In genomic region chr19:5489721-5490120, GRCm38 (mm10) we compare ENCODE assay signal across 8 mouse cellular contexts. TPM values are rescaled to one million over a fixed set of nuclear protein-coding genes. Genes with fewer than 3 reads are reported as not detected.
DNase-seq lines count a peak whose midpoint lies in the region; ATAC-seq and TF ChIP-seq lines count a peak whose summit lies in the region.
"Not testable (repeated sequence)": the region's sequence is repeated elsewhere in the genome, so short reads cannot be mapped to it uniquely, and the experiment has no call there.

No protein-coding gene starts in this region.

- peaks cover 55% of the 10 kb centered on the region for H3K4me1 ChIP-seq in G1E (ENCODE audit: insufficient read depth, low read depth, low read length)
- peaks cover 25% of the 10 kb centered on the region for H3K4me1 ChIP-seq in embryonic facial prominence, embryonic 12.5 days
- H3K4me1 ChIP-seq in hindbrain, embryonic 13.5 days (replicated peaks) = peaks cover 47% of the 10 kb centered on the region
- not testable (repeated sequence) for H3K4me1 ChIP-seq in kidney, postnatal 0 days (replicated peaks; ENCODE audit: insufficient read depth, low read length)
- H3K4me1 ChIP-seq in liver, embryonic 15.5 days (replicated peaks) = peaks cover 58% of the 10 kb centered on the region
- peaks cover 25% of the 10 kb centered on the region for H3K4me1 ChIP-seq in midbrain, embryonic 14.5 days (ENCODE audit: control insufficient read depth, insufficient read depth, low read length)
- peaks cover 20% of the 10 kb centered on the region for H3K4me1 ChIP-seq in stomach, embryonic 14.5 days (ENCODE audit: control insufficient read depth, insufficient read depth, low read length)

- not testable (repeated sequence) for H3K9ac ChIP-seq in embryonic facial prominence, embryonic 12.5 days; hindbrain, embryonic 13.5 days; kidney, postnatal 0 days (ENCODE audit: low read depth, low read length); midbrain, embryonic 14.5 days (replicated peaks; ENCODE audit: low read length); stomach, embryonic 14.5 days (replicated peaks; ENCODE audit: low read depth, low read length)
- peak overlapping the region; percentile 96 for H3K9ac ChIP-seq in liver, embryonic 15.5 days

- H3K9me3 ChIP-seq in G1E (replicated peaks); embryonic facial prominence, embryonic 12.5 days; hindbrain, embryonic 13.5 days; kidney, postnatal 0 days (replicated peaks; ENCODE audit: low read length); liver, embryonic 15.5 days (replicated peaks); midbrain, embryonic 14.5 days (ENCODE audit: control insufficient read depth, low read length); stomach, embryonic 14.5 days (ENCODE audit: control insufficient read depth, low read depth, low read length): not testable (repeated sequence)

- peaks cover 52% of the 10 kb centered on the region for H3K36me3 ChIP-seq in G1E (replicated peaks)
- H3K36me3 ChIP-seq in embryonic facial prominence, embryonic 12.5 days = peaks cover 44% of the 10 kb centered on the region
- peaks cover 42% of the 10 kb centered on the region for H3K36me3 ChIP-seq in hindbrain, embryonic 13.5 days
- H3K36me3 ChIP-seq in kidney, postnatal 0 days (ENCODE audit: insufficient read depth, low read length) = peaks cover 26% of the 10 kb centered on the region; the same call in 1 of the 2 replicates
- H3K36me3 ChIP-seq in liver, embryonic 15.5 days (replicated peaks) = peaks cover 42% of the 10 kb centered on the region
- peaks cover 41% of the 10 kb centered on the region for H3K36me3 ChIP-seq in midbrain, embryonic 14.5 days (ENCODE audit: control insufficient read depth, insufficient read depth, low read length)
- H3K36me3 ChIP-seq in stomach, embryonic 14.5 days (ENCODE audit: control insufficient read depth, insufficient read depth, low read length) = peaks cover 34% of the 10 kb centered on the region

- intact Hi-C loops in gastrocnemius, adult 2 months (cut with DNase I) = loop anchor here (2.0 to 5.0 kb wide), 3 partner anchors 21 to 82 kb away; partner anchors contain the start of genes AI837181, Drap1 and Snx32

- WGBS in embryonic facial prominence, embryonic 12.5 days = 53% methylated on average over 10 of the region's 10 CpGs
- WGBS in hindbrain, embryonic 13.5 days = 54% methylated on average over 10 of the region's 10 CpGs
- 35% methylated on average over 10 of the region's 10 CpGs for WGBS in kidney, postnatal 0 days
- WGBS in liver, embryonic 15.5 days (ENCODE audit: insufficient replicate concordance) = 29% methylated on average over 10 of the region's 10 CpGs
- WGBS in midbrain, embryonic 14.5 days = 52% methylated on average over 10 of the region's 10 CpGs
- WGBS in stomach, embryonic 14.5 days = 51% methylated on average over 10 of the region's 10 CpGs

- H3K4me2 ChIP-seq in embryonic facial prominence, embryonic 12.5 days (replicated peaks) = peak overlapping the region; percentile 81
- peak overlapping the region; percentile 88 for H3K4me2 ChIP-seq in hindbrain, embryonic 13.5 days
- peak overlapping the region; percentile 72 for H3K4me2 ChIP-seq in kidney, postnatal 0 days (ENCODE audit: low read length)
- H3K4me2 ChIP-seq in liver, embryonic 15.5 days = peak overlapping the region; percentile 97
- peak overlapping the region; percentile 78 for H3K4me2 ChIP-seq in midbrain, embryonic 14.5 days (ENCODE audit: low read length)
- peak overlapping the region; percentile 51; the same call in 1 of the 2 replicates for H3K4me2 ChIP-seq in stomach, embryonic 14.5 days (replicated peaks; ENCODE audit: low read depth, low read length)

- peak overlapping the region; percentile 45; the same call in 1 of the 2 replicates for H3K4me3 ChIP-seq in G1E (ENCODE audit: low read depth, low read length)
- peak overlapping the region; percentile 98; the same call in 1 of the 2 replicates for H3K4me3 ChIP-seq in embryonic facial prominence, embryonic 12.5 days
- H3K4me3 ChIP-seq in gastrocnemius, adult 2 months = peak overlapping the region; percentile 100
- peak overlapping the region; percentile 99; the same call in 1 of the 2 replicates for H3K4me3 ChIP-seq in hindbrain, embryonic 13.5 days
- H3K4me3 ChIP-seq in kidney, postnatal 0 days (replicated peaks; ENCODE audit: low read depth, low read length) = peak overlapping the region; percentile 48; the same call in 1 of the 2 replicates
- peak overlapping the region; percentile 97 for H3K4me3 ChIP-seq in liver, embryonic 15.5 days (replicated peaks)
- H3K4me3 ChIP-seq in midbrain, embryonic 14.5 days (replicated peaks; ENCODE audit: low read depth, low read length) = peak overlapping the region; percentile 96; the same call in 1 of the 2 replicates
- peak overlapping the region; percentile 47; the same call in 1 of the 2 replicates for H3K4me3 ChIP-seq in stomach, embryonic 14.5 days (ENCODE audit: low read depth, low read length)

- not testable (repeated sequence) for DNase-seq in G1E (ENCODE audit: low spot score); gastrocnemius, adult 2 months; kidney, postnatal 0 days (ENCODE audit: low spot score); midbrain, embryonic 14.5 days

- TF ChIP-seq CTCF in G1E (IDR thresholded peaks at IDR 0.05; ENCODE audit: low read depth, low read length); gastrocnemius, adult 2 months (IDR thresholded peaks at IDR 0.05); kidney, postnatal 0 days (IDR thresholded peaks at IDR 0.05; ENCODE audit: low read depth): not testable (repeated sequence)

- H3K27ac ChIP-seq in embryonic facial prominence, embryonic 12.5 days = peak overlapping the region; percentile 98
- H3K27ac ChIP-seq in gastrocnemius, adult 2 months = peak overlapping the region; percentile 98
- H3K27ac ChIP-seq in hindbrain, embryonic 13.5 days = peak overlapping the region; percentile 99
- peak overlapping the region; percentile 99 for H3K27ac ChIP-seq in kidney, postnatal 0 days
- H3K27ac ChIP-seq in liver, embryonic 15.5 days (replicated peaks) = peak overlapping the region; percentile 99
- peak overlapping the region; percentile 99; the same call in 1 of the 2 replicates for H3K27ac ChIP-seq in midbrain, embryonic 14.5 days (replicated peaks; ENCODE audit: low read depth, low read length)
- H3K27ac ChIP-seq in stomach, embryonic 14.5 days (ENCODE audit: low read length) = peak overlapping the region; percentile 99

- not testable (repeated sequence) for H3K27me3 ChIP-seq in G1E (ENCODE audit: insufficient read depth, low read length); embryonic facial prominence, embryonic 12.5 days; hindbrain, embryonic 13.5 days; kidney, postnatal 0 days (ENCODE audit: insufficient read depth, low read length); liver, embryonic 15.5 days; midbrain, embryonic 14.5 days (ENCODE audit: control insufficient read depth, insufficient read depth, low read length); stomach, embryonic 14.5 days (ENCODE audit: control insufficient read depth, insufficient read depth, low read length)

- ATAC-seq in G1E (ENCODE audit: extremely low read depth, insufficient number of reproducible peaks, low FRiP score, poor library complexity, severe bottlenecking); embryonic facial prominence, embryonic 12.5 days (ENCODE audit: insufficient number of reproducible peaks, insufficient read depth, low FRiP score, low TSS enrichment); hindbrain, embryonic 13.5 days (ENCODE audit: low FRiP score); kidney, postnatal 0 days (replicated peaks; ENCODE audit: low FRiP score, low read depth); liver, embryonic 15.5 days (ENCODE audit: insufficient read depth); midbrain, embryonic 14.5 days (ENCODE audit: low FRiP score, low TSS enrichment); stomach, embryonic 14.5 days (ENCODE audit: insufficient number of reproducible peaks, insufficient read depth, low FRiP score, low read depth): not testable (repeated sequence)

RNA-seq across cellular contexts. Expression of gene Cfl1, which starts 0.5 kb away (rescaled TPM):
- total RNA-seq in G1E (2014; fragmentation: Nextera tagmentation) = 1,228 and 1,288 TPM in 2 replicates
- 1,086 and 1,192 TPM in 2 replicates for total RNA-seq in G1E (2017)
- polyA plus RNA-seq in G1E (2012) = 853 and 1,308 TPM in 2 replicates
- 2,582 and 2,586 TPM in 2 replicates for polyA plus RNA-seq in embryonic facial prominence, embryonic 12.5 days (2016; fragmentation: Nextera tagmentation; extraction: Ambion mirVana)
- 10 to 100 TPM; 52.8 to 72.0 TPM for total RNA-seq in gastrocnemius, adult 2 months (2021)
- 3,676 and 3,692 TPM in 2 replicates for polyA plus RNA-seq in hindbrain, embryonic 13.5 days (2015; fragmentation: Nextera tagmentation; extraction: Ambion mirVana)
- 2,170 and 2,281 TPM in 2 replicates for polyA plus RNA-seq in kidney, postnatal 0 days (2015; fragmentation: Nextera tagmentation; extraction: Ambion mirVana)
- polyA plus RNA-seq in liver, embryonic 15.5 days (2015; fragmentation: Nextera tagmentation; extraction: Ambion mirVana) = 992 and 1,073 TPM in 2 replicates
- 4,021 and 4,124 TPM in 2 replicates for polyA plus RNA-seq in midbrain, embryonic 14.5 days (2014; fragmentation: Nextera tagmentation; extraction: Ambion mirVana)
- 2,904 and 2,937 TPM in 2 replicates for polyA plus RNA-seq in stomach, embryonic 14.5 days (2014; fragmentation: Nextera tagmentation; extraction: Ambion mirVana)

RNA-seq across cellular contexts. Expression of gene Mus81, which starts 1.5 kb away (rescaled TPM):
- total RNA-seq in G1E (2014; fragmentation: Nextera tagmentation) (16.8 and 38.0 TPM in 2 replicates), G1E (2017) (16.0 and 22.9 TPM in 2 replicates)
- polyA plus RNA-seq in G1E (2012) = 17.1 and 19.5 TPM in 2 replicates
- 44.1 and 46.6 TPM in 2 replicates for polyA plus RNA-seq in embryonic facial prominence, embryonic 12.5 days (2016; fragmentation: Nextera tagmentation; extraction: Ambion mirVana)
- 10 to 100 TPM; 20.1 to 23.3 TPM for total RNA-seq in gastrocnemius, adult 2 months (2021)
- 42.6 and 49.7 TPM in 2 replicates for polyA plus RNA-seq in hindbrain, embryonic 13.5 days (2015; fragmentation: Nextera tagmentation; extraction: Ambion mirVana)
- polyA plus RNA-seq in kidney, postnatal 0 days (2015; fragmentation: Nextera tagmentation; extraction: Ambion mirVana) = 31.3 and 31.8 TPM in 2 replicates
- 14.0 and 16.4 TPM in 2 replicates for polyA plus RNA-seq in liver, embryonic 15.5 days (2015; fragmentation: Nextera tagmentation; extraction: Ambion mirVana)
- 43.4 and 49.3 TPM in 2 replicates for polyA plus RNA-seq in midbrain, embryonic 14.5 days (2014; fragmentation: Nextera tagmentation; extraction: Ambion mirVana)
- polyA plus RNA-seq in stomach, embryonic 14.5 days (2014; fragmentation: Nextera tagmentation; extraction: Ambion mirVana) = 41.2 and 46.6 TPM in 2 replicates

RNA-seq across cellular contexts. Expression of gene 1700020D05Rik, which starts 13.9 kb away (rescaled TPM):
- total RNA-seq in G1E (2014; fragmentation: Nextera tagmentation) = 0.73 and 4.0 TPM in 2 replicates
- total RNA-seq in G1E (2017) = 2.1 and 2.7 TPM in 2 replicates
- 0.12 and 0.36 TPM in 2 replicates for polyA plus RNA-seq in G1E (2012)
- 0.15 TPM in 1 of 2 replicates, not detected in the other for polyA plus RNA-seq in embryonic facial prominence, embryonic 12.5 days (2016; fragmentation: Nextera tagmentation; extraction: Ambion mirVana)
- total RNA-seq in gastrocnemius, adult 2 months (2021) = 1 to 10 TPM in 1 of 2 experiments, under 1 TPM in 1; 0.92 to 1.6 TPM
- polyA plus RNA-seq in hindbrain, embryonic 13.5 days (2015; fragmentation: Nextera tagmentation; extraction: Ambion mirVana) = 0.58 TPM in 1 of 2 replicates, not detected in the other
- polyA plus RNA-seq in kidney, postnatal 0 days (2015; fragmentation: Nextera tagmentation; extraction: Ambion mirVana) = 0.13 TPM in 1 of 2 replicates, not detected in the other
- 0.12 TPM in 1 of 2 replicates, not detected in the other for polyA plus RNA-seq in liver, embryonic 15.5 days (2015; fragmentation: Nextera tagmentation; extraction: Ambion mirVana)
- polyA plus RNA-seq in midbrain, embryonic 14.5 days (2014; fragmentation: Nextera tagmentation; extraction: Ambion mirVana) = 0.36 TPM in 2 replicates
- 0.25 and 0.42 TPM in 2 replicates for polyA plus RNA-seq in stomach, embryonic 14.5 days (2014; fragmentation: Nextera tagmentation; extraction: Ambion mirVana)

RNA-seq across cellular contexts. Expression of gene Efemp2, which starts 16.0 kb away (rescaled TPM):
- total RNA-seq in G1E (2014; fragmentation: Nextera tagmentation) (4.1 and 6.7 TPM in 2 replicates), G1E (2017) (4.6 and 6.6 TPM in 2 replicates)
- polyA plus RNA-seq in G1E (2012) = 3.0 and 3.1 TPM in 2 replicates
- polyA plus RNA-seq in embryonic facial prominence, embryonic 12.5 days (2016; fragmentation: Nextera tagmentation; extraction: Ambion mirVana) = 145 TPM in 2 replicates
- 1 to 10 TPM; 3.4 to 6.6 TPM for total RNA-seq in gastrocnemius, adult 2 months (2021)
- polyA plus RNA-seq in hindbrain, embryonic 13.5 days (2015; fragmentation: Nextera tagmentation; extraction: Ambion mirVana) = 45.6 and 48.7 TPM in 2 replicates
- polyA plus RNA-seq in kidney, postnatal 0 days (2015; fragmentation: Nextera tagmentation; extraction: Ambion mirVana) = 126 and 140 TPM in 2 replicates
- 16.0 and 17.5 TPM in 2 replicates for polyA plus RNA-seq in liver, embryonic 15.5 days (2015; fragmentation: Nextera tagmentation; extraction: Ambion mirVana)
- polyA plus RNA-seq in midbrain, embryonic 14.5 days (2014; fragmentation: Nextera tagmentation; extraction: Ambion mirVana) = 18.0 and 28.7 TPM in 2 replicates
- 177 and 179 TPM in 2 replicates for polyA plus RNA-seq in stomach, embryonic 14.5 days (2014; fragmentation: Nextera tagmentation; extraction: Ambion mirVana)

RNA-seq across cellular contexts. Expression of gene Snx32, which starts 20.6 kb away (rescaled TPM):
- total RNA-seq in G1E (2014; fragmentation: Nextera tagmentation) (9.8 and 12.6 TPM in 2 replicates), G1E (2017) (12.0 and 13.3 TPM in 2 replicates)
- 1.6 and 2.0 TPM in 2 replicates for polyA plus RNA-seq in G1E (2012)
- polyA plus RNA-seq in embryonic facial prominence, embryonic 12.5 days (2016; fragmentation: Nextera tagmentation; extraction: Ambion mirVana) = 11.9 and 15.2 TPM in 2 replicates
- 1 to 10 TPM; 5.8 to 8.0 TPM for total RNA-seq in gastrocnemius, adult 2 months (2021)
- 80.3 and 81.1 TPM in 2 replicates for polyA plus RNA-seq in hindbrain, embryonic 13.5 days (2015; fragmentation: Nextera tagmentation; extraction: Ambion mirVana)
- polyA plus RNA-seq in kidney, postnatal 0 days (2015; fragmentation: Nextera tagmentation; extraction: Ambion mirVana) = 7.6 and 8.0 TPM in 2 replicates
- polyA plus RNA-seq in liver, embryonic 15.5 days (2015; fragmentation: Nextera tagmentation; extraction: Ambion mirVana) = 6.8 and 7.0 TPM in 2 replicates
- 89.8 and 98.4 TPM in 2 replicates for polyA plus RNA-seq in midbrain, embryonic 14.5 days (2014; fragmentation: Nextera tagmentation; extraction: Ambion mirVana)
- polyA plus RNA-seq in stomach, embryonic 14.5 days (2014; fragmentation: Nextera tagmentation; extraction: Ambion mirVana) = 12.4 and 13.0 TPM in 2 replicates

Comparison
In these comparisons a context has a peak if more than half of its experiments do, and no peak if none do; other contexts are left out.
1. H3K4me3 ChIP-seq: peak in every context shown above with its lines; median percentile 100 in gastrocnemius, adult 2 months; 99 in hindbrain, embryonic 13.5 days; 98 in embryonic facial prominence, embryonic 12.5 days; 97 in liver, embryonic 15.5 days; 96 in midbrain, embryonic 14.5 days; 48 in kidney, postnatal 0 days; 47 in stomach, embryonic 14.5 days; 45 in G1E.